Mouse (Mus musculus) thymus, postnatal 10 days (tissue): Measurements from ENCODE around the gene Pdzrn4.
"Not testable (repeated sequence)": the region's sequence is repeated elsewhere in the genome, so short reads cannot be mapped to it uniquely, and the experiment has no call there.

Experiments used
- DNase-seq, 2 experiments: peaks; one replicate each; pipeline ENCODE4 v3.0.0; 2021; ENCODE audit warnings: low spot score in 2 of 2

The Pdzrn4 gene

DNA sequence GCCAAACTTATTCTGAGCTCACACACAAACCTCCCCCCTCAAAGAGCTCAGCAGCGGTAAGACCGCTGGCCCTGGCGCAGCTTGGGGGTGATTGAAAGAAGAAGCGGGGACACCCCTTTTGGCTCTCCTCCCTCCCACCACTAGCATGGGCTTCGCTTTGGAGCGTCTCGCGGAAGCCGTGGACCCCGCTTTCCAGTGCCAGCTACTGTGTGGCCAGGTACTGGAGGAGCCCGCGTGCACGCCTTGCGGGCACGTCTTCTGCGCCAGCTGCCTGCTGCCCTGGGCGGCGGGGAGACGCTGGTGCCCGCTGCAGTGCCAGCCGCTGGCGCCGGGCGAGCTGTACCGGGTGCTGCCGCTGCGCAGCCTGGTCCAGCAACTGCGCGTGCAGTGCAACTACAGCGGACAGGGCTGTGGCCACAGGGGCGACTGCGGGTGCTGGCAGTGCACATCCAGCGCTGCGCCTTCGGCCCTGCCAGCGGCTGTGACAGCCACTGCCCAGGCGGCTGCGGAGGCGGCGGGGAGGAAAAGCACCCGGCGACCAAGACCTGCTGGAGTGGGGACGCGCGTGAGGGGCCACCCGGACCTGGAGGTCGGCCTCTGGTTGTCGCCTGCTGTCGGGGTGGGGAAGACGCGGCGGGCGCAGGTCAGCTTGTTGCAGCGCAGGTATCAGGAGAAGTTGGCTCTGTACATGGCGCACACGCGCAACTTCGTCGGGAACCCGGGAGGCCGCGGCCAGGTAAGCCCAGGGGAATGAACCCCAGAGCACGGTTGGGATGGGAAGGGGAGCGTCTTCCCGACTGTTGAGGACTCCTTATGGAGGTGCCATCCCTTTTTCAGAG, at the start of gene Pdzrn4:
Gene Pdzrn4, plus strand, starts transcription at position 112 of the 839 bp plus-strand sequence.
- no peak for DNase-seq

DNA sequence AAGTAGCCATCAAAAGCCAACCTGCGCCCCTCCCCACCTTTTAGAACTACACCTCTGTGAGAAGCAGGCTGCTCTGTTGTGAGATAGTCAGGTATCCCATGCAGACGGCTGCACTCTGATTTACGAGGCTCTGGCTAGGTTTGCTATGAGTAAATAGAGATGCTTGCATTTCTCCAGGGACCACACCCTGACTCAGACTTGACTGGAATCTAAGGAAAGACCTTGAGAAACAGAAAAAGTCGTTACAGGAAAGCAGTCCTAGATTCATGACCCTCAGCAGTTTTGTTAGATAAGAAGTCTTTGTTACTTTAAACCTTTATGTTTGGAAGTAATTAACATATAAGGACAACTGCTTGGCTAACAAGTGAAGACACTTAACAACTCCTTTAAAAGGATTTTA, 49.3 kb upstream of the Pdzrn4 start:
- DNase-seq: no peak

DNA sequence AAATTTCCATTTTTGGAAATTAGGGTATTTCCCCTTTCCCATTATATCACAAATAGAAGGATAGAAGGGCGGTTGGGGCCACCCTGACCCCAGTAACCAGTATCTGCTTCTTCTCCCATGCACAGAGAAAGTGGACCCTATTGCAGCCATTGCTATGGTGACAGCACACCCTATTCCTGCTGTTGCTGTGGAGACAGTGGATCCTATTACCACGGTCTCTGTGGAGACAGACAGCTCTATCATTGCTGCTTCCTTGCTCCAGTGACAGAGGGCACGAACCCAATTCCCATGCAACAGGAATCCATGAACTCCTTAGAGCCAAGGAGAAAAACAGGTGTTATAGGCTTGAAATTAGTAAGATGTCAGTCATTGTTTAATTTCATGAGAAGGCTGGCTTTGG, 48.8 kb upstream of the Pdzrn4 start:
- DNase-seq: no peak

DNA sequence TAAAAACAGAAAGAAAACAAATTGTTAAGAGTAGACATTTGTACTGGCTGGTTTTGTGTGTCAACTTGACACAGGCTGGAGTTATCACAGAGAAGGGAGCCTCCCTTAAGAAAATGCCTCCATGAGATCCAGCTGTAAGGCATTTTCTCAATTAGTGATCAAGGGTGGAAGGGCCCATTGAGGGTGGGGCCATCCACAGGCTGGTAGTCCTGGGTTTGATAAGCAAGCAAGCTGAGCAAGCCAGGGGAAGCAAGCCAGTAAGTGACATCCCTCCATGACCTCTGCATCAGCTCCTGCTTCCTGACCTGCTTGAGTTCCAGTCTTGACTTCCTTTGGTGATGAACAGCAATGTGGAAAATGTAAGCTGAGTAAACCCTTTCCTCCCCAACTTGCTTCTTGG, 48.2 kb upstream of the Pdzrn4 start:
- DNase-seq: not testable (repeated sequence)

DNA sequence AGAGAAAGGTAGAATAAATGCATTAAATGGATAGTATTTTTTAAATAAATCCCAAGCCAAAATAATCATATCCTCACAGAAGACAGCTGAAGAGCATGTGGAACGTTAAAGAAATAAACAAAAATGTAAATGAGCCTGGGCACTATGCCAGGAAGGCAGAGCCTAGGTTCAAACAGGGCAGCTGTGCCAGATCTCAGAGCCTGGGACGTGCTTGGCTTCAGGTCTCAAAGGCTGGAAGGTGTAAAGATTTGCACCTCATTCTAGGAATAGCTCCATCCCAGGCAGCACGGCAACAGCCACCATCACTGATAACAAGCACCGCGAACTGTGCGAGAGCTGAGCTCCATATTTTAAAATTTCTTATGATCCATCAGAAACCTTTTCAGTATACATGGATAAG, 32.5 kb upstream of the Pdzrn4 start:
- DNase-seq: no peak

DNA sequence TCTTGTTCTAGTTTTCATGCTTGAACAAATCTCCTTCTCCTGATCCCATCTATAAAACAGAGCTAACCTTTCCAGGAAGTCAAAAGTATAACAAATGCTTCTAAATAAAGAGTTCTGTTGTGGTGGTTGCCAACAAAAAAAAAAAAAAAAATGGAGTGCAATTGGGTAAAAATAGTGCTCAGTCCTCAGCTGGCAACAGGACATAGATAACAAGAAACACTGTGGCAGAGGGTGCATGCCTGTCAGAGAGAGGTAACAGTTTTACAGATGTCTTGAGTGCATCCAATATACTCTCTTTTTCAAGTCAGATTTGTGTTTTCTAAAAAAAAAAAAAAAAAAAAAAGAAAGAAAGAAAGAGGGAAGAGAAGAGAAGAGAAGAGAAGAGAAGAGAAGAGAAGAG, 32.1 kb upstream of the Pdzrn4 start:
- DNase-seq: no peak

DNA sequence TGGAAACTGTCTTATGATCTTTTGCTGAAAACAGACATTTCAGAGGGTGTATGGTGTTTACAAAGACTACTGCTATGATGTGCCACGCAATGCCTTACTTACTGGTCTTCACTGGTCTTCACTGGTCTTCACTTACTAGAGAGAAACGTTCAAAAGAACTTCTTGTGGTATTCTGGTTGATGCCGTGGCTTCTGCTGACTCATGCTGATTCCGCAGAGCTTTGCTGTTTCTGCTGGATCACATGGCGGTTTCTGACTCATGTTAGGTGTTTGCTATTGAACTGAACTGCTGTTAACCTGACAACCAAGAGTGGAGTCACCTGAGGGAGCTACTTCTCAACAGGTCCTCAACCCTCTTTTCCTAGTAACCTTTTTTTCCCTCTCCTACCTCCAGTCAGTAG, 1.9 kb upstream of the Pdzrn4 start:
- no peak for DNase-seq

DNA sequence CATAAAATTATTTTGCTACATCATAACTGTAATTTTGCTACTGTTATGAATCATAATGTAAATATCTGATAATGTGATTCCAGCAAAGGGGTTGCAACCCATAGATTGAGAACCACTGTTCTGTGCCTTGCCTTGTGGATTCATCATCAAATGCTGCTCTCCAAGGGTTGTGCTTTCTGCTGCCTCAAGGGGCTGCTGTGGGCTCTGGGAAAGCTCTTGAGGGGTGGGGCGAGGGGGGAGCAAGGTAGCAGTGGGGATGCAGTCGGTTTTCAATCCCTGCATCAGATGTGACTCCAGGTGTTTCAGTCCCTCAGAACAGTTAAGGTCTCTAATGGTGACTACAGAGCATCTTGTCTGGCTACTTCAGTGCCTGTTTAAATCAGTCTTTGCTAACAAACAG, 2.1 kb downstream of the Pdzrn4 start:
- no peak for DNase-seq

DNA sequence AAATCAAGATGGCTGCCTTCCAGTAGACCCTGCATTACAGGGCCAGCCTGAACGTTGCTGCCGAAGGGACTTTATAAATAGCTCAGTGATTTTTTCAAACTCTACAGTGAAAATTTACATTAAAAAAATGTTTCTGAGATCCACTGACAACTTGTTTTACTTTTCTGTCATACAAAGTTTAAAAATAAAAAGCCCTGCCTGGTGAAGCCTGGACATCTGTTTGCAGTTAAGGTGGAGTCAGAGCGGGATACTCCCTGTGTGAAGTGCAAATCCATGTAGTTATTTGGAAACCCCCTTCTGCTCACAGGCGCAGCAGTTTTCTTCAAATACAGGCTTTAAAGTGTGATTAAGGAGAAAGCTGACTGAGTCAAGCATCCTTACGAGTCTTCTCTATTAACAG, 2.6 kb downstream of the Pdzrn4 start:
- DNase-seq: no peak

DNA sequence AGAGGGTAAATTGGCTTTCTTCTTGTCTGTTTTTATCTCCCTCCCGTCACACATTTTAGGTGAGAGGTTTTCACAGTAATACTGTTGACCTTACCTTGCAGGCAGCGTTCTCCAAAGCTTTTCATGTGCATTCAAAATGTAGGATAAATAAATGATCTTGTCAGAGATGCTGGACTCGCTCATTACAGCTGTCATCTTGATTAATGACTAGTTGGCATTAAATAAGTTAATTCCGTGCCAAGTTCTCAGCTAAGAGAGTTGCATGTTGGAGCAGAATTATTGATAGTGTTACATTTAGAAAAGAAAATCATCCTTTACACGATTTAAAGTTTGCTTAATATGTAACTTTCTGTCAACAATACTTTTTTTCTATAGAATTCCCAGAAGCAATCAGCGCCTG, 4.9 kb downstream of the Pdzrn4 start:
- DNase-seq: no peak

DNA sequence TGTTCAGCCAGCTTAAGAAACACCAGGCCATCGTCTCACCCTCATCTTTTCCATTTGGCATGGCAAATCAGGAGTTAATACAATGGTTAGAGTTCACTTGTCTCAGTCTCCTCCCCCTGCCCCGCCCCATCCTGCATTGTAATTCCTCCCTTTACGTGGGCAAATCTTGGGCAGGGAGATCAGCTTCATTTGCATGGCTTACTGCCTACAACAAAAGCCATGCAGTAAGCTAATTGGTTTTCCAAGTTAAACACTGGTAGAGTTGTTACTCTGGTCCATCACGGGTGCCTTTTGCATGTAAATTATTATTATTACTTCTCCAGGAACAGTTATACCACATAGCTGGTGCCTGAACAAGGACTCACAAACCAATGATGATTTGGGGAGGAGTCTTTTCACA, 18.6 kb downstream of the Pdzrn4 start:
- DNase-seq: no peak

DNA sequence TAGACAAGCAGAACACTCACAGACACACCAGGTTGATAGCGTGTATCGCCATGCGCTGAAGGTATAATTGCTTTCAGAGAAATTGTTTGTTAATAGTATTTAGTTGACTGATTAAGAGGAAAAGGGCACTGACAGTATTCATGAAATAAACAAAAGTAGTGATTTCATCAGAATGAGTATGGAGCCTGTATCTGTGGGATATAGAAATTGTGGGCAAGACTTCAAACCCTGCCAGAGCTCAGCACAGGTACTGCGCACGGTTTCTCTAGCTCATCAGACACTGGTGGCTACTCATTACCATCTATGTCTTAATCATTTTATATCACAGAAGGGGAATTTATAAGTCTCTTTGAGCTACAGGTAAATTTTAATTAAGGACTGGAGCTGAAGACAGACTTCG, 19.5 kb downstream of the Pdzrn4 start:
- no peak for DNase-seq

DNA sequence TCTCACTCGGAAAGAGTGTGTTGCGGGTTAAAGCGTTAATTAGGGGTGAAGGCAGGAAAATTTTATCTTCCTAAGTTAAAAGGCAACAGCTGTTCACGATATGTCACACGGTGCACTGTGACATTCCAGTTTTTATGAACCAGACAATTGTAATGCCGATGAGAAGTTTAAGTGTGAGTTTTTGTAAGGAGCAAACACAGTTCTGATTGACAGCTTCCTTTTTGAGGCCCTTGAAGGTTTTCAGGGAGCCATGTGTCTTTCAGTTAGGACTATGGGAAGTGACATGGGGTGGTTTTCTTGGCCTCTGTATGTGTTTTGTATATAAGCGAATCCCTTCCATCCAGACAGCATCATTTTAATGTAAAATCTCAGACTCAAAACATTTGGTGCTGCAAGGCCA, 20.0 kb downstream of the Pdzrn4 start:
- no peak for DNase-seq

DNA sequence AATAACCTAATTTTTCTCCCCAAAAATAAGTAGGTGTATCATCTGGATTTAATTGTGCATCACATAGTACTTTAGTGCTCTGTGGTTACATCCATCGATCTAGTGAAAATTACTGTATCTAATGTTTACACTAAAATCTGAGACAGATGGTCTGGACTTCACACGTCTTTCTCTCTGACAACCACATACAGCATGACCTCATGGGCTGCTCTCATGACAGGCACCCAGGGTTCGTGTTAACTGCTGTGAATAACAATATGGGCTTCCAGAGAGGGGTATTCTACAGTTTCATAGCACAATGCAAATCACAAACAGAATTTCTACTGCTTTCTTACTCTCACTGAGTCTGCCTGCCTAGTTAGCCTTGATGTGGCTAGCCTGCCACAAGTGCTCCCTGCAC, 20.4 kb downstream of the Pdzrn4 start:
- DNase-seq: no peak

DNA sequence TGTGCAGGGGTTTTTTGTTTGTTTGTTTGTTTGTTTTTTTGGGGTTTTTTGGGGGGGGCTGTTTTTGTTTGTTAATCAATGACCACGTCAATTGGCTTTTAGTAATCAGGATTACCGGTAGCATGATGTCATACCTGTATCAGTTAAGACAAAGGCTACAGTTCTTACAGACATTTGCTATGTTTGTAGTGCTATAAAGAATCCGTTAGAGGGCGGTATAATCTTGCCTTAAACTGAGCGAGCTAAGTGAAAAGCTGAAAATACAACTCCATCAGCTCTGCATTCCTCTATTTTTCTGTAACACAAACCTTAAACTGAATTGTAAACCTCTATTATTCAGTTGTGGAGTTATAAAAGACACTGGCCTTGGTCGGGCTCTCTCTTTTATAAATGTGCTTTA, 37.9 kb downstream of the Pdzrn4 start:
- no peak for DNase-seq

DNA sequence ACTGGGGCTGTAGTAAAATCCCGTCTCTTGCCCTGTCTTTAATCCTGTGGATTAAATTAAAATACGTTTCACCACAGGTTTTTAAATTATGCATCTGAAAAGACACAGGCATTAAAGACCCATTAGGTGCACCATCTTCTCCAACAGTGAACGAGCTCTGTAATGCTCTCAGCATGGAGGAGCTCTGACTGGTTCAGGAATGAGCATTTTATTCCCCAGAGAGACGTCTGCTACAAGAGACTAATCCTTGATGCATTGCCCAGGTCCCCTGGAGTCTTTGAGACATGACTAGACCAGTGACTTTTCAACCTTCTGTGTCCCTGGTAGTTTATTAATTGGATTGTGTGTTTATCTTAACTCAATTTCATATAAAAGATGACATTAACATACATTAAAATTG, 38.6 kb downstream of the Pdzrn4 start:
- DNase-seq: no peak

DNA sequence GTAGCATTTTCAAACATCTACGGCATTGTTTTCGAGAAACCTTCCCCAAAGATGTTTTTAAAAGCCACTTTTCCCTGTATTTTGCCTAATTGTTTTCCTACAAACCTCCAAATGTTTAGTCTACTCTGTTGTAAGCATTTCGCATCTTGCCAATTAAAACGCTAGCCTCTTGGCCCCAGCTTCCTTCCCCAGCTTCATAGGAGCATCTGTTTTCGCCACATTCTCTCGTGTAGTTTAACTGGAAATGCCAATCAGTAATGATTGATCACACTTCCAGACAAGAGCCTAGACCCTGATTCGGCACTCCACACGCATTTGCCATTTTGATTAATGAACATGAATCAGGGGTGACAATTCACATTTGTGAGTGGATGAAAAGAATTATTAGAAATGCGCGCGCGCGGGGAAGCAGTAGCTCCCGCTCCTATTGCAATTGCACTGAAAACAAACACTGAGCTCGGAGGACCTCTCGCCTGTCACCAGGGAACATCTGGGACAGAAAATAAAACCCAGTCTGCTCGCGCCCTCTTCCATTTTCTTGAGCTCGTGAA, 45.0 kb downstream of the Pdzrn4 start:
- DNase-seq: no peak

DNA sequence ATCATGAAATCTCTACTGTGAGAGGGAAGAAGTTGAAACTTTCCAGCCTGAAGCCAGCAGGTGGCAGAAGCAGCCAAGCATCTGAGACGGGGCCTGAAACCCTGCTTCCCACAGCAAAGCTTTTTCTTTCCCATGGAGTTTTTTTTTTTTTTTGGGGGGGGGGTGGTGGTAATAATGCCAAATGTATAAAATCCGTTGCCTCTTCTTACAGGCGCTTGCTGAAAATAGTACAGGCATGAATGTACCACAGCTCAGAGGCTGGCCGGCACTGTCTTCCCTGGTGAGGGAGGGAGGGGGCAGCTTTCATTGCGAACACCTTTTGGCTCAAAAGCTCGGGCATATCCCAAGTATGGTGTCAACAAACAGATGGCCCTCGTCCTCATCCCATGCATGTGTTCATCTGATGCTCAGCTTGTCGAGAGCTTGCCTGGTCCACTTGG, 51.0 kb downstream of the Pdzrn4 start:
- no peak for DNase-seq

DNA sequence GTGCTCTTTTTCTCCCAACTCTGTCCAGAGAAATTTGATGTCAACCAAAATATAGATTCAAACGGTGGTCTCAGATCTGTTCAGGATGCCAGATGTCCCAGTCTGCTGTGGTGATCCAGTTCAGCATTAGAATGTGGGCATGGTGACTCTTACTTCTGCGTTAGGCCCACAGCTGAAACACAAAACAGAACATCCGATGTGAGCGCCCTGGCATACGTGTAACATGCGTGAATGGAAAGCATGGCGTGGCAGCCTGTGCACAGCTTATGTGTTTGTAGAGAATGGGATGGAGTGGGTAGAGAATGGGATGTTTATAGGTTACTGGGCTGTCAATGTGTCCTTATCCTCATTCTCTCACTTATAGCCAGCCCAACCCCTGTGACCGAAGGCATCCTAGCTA, 52.4 kb downstream of the Pdzrn4 start:
- DNase-seq: no peak

DNA sequence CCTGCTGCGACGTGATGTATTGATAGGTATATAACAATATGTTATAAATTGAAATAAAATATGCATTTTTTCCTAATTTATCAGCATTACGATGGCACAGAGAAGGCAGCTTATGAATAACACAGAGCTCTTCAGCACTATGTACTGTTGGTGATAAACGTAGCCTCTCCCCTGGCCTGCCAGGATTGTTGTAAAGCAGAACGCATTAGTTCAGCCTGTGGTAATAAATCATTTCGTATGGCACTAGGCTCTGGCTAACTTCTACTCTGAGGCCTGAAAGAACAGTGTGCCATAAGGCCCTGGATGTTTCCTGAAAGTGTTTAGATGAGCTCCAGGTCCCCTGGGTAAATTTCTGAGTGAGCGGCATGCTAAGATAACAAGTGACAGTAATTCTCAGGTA, 55.9 kb downstream of the Pdzrn4 start:
- DNase-seq: no peak

DNA sequence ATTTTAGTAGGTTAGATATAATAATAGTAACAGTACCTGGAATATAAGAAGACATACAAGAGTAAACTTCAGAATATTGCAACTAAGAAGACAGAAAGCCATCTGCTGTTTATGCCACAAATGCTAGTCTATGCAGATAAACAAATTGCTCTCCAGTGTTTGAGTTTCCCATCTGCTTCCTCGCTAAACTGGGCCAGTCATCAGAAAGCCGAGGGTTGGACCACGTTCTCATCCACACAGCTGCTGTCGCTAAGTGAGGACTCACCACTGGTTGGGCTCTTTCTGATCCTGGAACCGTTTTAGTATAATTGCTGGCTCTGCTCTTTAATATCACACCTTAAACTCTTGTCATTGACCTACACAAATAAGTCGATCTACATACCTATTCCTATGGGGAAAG, 85.5 kb downstream of the Pdzrn4 start:
- no peak for DNase-seq

DNA sequence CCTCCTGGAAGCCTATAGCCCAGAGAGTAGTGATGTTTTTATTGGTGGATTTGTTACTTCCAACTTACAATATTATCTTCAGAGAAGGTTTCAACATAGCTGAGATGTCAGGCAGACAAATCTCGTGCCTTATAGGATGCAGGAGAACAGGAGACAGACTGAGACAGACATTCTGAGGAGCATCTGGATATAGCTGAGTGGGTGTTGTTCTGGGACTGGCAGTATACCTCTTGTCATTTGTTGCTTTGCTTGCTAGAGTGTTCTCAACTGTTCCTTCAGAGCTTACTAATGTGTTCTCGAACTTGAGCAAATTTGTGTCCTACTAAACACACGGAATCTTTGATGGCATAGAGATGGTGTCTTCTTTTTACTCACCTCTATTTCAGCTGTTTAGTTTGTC, 94.7 kb downstream of the Pdzrn4 start:
- DNase-seq: no peak

DNA sequence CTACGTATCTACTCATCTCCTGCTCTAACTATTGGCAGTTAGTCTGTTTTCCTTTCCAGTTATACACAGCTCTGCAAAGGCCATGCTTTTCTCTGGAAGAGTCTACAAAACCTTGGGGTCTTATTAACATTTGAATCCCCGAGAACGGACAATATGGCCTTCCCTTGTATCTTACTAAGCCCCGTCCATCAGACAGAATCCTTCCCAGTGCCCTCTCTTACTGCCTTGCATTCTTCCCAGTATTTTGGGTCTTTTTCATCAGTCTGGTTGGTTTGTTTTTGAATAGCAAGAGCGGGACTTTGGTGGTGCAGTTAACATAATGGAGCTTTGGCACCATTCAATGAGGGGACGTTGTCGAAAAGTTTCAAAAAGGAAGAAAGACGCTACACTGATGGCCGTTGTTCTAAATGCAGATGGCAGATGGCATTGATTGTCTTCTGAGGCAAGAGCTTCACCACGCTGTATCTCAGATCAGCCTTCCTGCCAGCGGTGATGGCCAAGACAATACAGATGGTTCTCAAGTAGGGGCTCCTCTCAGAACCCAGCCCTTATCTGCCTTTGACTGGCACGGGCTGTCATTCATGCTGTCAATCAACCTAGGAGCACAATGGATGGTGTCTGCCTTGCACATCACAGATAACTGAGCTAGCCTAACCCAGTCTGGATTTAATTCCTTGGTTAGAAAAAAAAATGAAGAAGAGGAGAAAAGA, 98.9 kb downstream of the Pdzrn4 start:
- no peak for DNase-seq
